Mouse (Mus musculus) CH12.LX (cell line): ENCODE measurements around the gene Zbtb9. TPM values are rescaled to one million over a fixed set of nuclear protein-coding genes. Genes with fewer than 3 reads are reported as not detected.

Experiments used
- DNase-seq: peaks from one replicate; pipeline ENCODE4 v3.0.0-alpha.2; 2013; ENCODE audit errors: extremely low read depth
- H3K27ac ChIP-seq: 2 replicates; pipeline ENCODE4 v1.5.1; 2012; ENCODE audit warnings: low read depth, mild to moderate bottlenecking, control low read depth, moderate library complexity; ENCODE audit not compliant: insufficient read depth
- H3K27me3 ChIP-seq: replicated peaks from 2 replicates; pipeline ENCODE3; 2012; ENCODE audit warnings: inconsistent platforms
- H3K36me3 ChIP-seq, 2 experiments: replicated peaks in 1 of 2; 2 replicates each; pipeline versions ENCODE3 to v1.6.1; 2012; ENCODE audit warnings: inconsistent platforms in 1 of 2, low read length in 1 of 2, mild to moderate bottlenecking in 1 of 2, mixed read lengths in 1 of 2, moderate library complexity in 1 of 2; ENCODE audit not compliant: control insufficient read depth in 1 of 2, insufficient read depth in 1 of 2
- H3K4me1 ChIP-seq, 2 experiments: 2 replicates each; pipeline ENCODE4 v1.6.1; 2012; ENCODE audit warnings: inconsistent platforms in 1 of 2, moderate library complexity in 1 of 2; ENCODE audit not compliant: insufficient read depth in 2 of 2, control insufficient read depth in 1 of 2
- H3K4me2 ChIP-seq: 2 replicates; pipeline ENCODE4 v1.6.1; 2012; ENCODE audit warnings: low read depth, mild to moderate bottlenecking, control low read depth; ENCODE audit not compliant: poor library complexity, insufficient read depth, severe bottlenecking
- H3K4me3 ChIP-seq, 3 experiments: fragments of 150-350 bp in 1 of 3; sonication (generic) in 1 of 3; replicated peaks in 1 of 3; 2 replicates each; pipeline versions ENCODE3 to v1.5.1; 2011 to 2012; ENCODE audit warnings: low read depth in 2 of 3, low read length in 2 of 3, mild to moderate bottlenecking in 2 of 3, moderate library complexity in 2 of 3, control low read depth in 1 of 3, improper control_type of control experiment in 1 of 3, inconsistent platforms in 1 of 3, mixed read lengths in 1 of 3; ENCODE audit not compliant: poor library complexity in 1 of 3
- H3K79me2 ChIP-seq: replicated peaks from 2 replicates; pipeline ENCODE4 v1.6.1; 2012; ENCODE audit warnings: mild to moderate bottlenecking, moderate library complexity; ENCODE audit not compliant: control insufficient read depth, poor library complexity, insufficient read depth, severe bottlenecking; ENCODE audit errors: extremely low read depth
- H3K9ac ChIP-seq: 2 replicates; pipeline ENCODE4 v1.6.1; 2012; ENCODE audit warnings: low read depth, mild to moderate bottlenecking, control low read depth, moderate library complexity; ENCODE audit not compliant: insufficient read depth
- H3K9me3 ChIP-seq: replicated peaks from 2 replicates; pipeline ENCODE3; 2012; ENCODE audit warnings: low read length, inconsistent platforms, mixed read lengths
- CTCF ChIP-seq, 2 experiments: IDR thresholded peaks in 1 of 2; conservative IDR thresholded peaks in 1 of 2; 2 replicates each; pipeline ENCODE4 v1.5.1; 2011 to 2012; ENCODE audit warnings: low read depth in 2 of 2, low read length in 2 of 2, improper control_type of control experiment in 1 of 2, inconsistent platforms in 1 of 2, mild to moderate bottlenecking in 1 of 2, moderate library complexity in 1 of 2
- ETS1 ChIP-seq: conservative IDR thresholded peaks from 2 replicates; pipeline ENCODE4 v1.6.1; 2012; ENCODE audit warnings: low read depth, mild to moderate bottlenecking, inconsistent platforms, low read length, improper control_type of control experiment, moderate library complexity
- GABPA ChIP-seq: IDR thresholded peaks from 2 replicates; pipeline ENCODE4 v1.6.1; 2012; ENCODE audit warnings: low read depth, low read length, improper control_type of control experiment, inconsistent platforms; ENCODE audit not compliant: insufficient replicate concordance
- HCFC1 ChIP-seq: IDR thresholded peaks from 2 replicates; pipeline ENCODE4 v1.6.1; 2012; ENCODE audit warnings: low read depth, mild to moderate bottlenecking, inconsistent platforms, low read length, improper control_type of control experiment
- MAZ ChIP-seq: IDR thresholded peaks from 2 replicates; pipeline ENCODE4 v1.6.1; 2012; ENCODE audit warnings: low read depth, mild to moderate bottlenecking, inconsistent platforms, low read length, improper control_type of control experiment, moderate library complexity
- MXI1 ChIP-seq: IDR thresholded peaks from 2 replicates; pipeline ENCODE4 v1.6.1; 2011; ENCODE audit warnings: mild to moderate bottlenecking, low read depth, low read length, improper control_type of control experiment
- MYC ChIP-seq: IDR thresholded peaks from 2 replicates; pipeline ENCODE4 v1.6.1; 2011; ENCODE audit warnings: low read depth, mild to moderate bottlenecking, improper control_type of control experiment, low read length
- TCF12 ChIP-seq: IDR thresholded peaks from 2 replicates; pipeline ENCODE4 v1.6.1; 2014; ENCODE audit warnings: low read depth, mild to moderate bottlenecking, inconsistent platforms, low read length, improper control_type of control experiment
- USF1 ChIP-seq: IDR thresholded peaks from 2 replicates; pipeline ENCODE4 v1.6.1; 2014; ENCODE audit warnings: low read depth, mild to moderate bottlenecking, inconsistent platforms, low read length, improper control_type of control experiment
- ZNF384 ChIP-seq: IDR thresholded peaks from 2 replicates; pipeline ENCODE4 v1.6.1; 2012; ENCODE audit warnings: low read depth, low read length, improper control_type of control experiment, inconsistent platforms
- dilution Hi-C: fragments of 300-500 bp; cut with MboI; formaldehyde crosslinking; loops from 2 replicates; pipeline ENCODE4 v1.14.3; 2020; ENCODE audit warnings: low sequenced_read_pairs; ENCODE audit not compliant: extremely low pct_unique_long_range_greater_than_20kb, extremely low pct_ligation_motif_present
- in situ Hi-C: fragments of 300-500 bp; cut with MboI; formaldehyde crosslinking; loops from 3 replicates; pipeline ENCODE4 v1.14.3; 2019; ENCODE audit warnings: low sequenced_read_pairs, low pct_ligation_motif_present, low pct_unique_long_range_greater_than_20kb, mixed read lengths
- polyA plus RNA-seq: library from polyadenylated mRNA; unstranded; fragments of >175 nt; gene quantifications from 2 replicates; pipeline ENCODE4 v1.2.1, GENCODE M21; 2012; ENCODE audit warnings: low read depth; ENCODE audit not compliant: insufficient read length
- total RNA-seq, 2 experiments: library from RNA; depleted of rRNA; stranded (reverse); fragments of 300-350 nt in 1 of 2; fragments of >200 nt in 1 of 2; gene quantifications; 2 replicates each; pipeline ENCODE4 v1.2.3; 2012 to 2014

Zbtb9 gene
- total and polyA plus RNA-seq, 3 experiments: 2.0 to 14.3 (median 8.1) TPM

- TF ChIP-seq MXI1 (no peak), CTCF (conservative IDR thresholded peaks at IDR 0.05 in 1 of 2, IDR thresholded peaks at IDR 0.05 in 1 of 2; ENCODE audit: low read depth in 2 of 2, low read length in 2 of 2) (no peak), MYC (no peak), MAZ (no peak), USF1 (no peak), TCF12 (no peak), ZNF384 (no peak), HCFC1 (no peak)
- Histone ChIP-seq H3K9me3 (peaks cover under 1% of the 10 kb centered on the region), H3K4me1 (peaks cover 19 to 46% of the 10 kb centered on the region in 2 experiments), H3K27me3 (no peaks in the 10 kb centered on the region), H3K9ac (no peak overlapping the region), H3K36me3 (peaks cover 0 to 48% of the 10 kb centered on the region in 2 experiments), H3K4me2 (no peak overlapping the region), H3K79me2 (no peaks in the 10 kb centered on the region), H3K27ac (no peak overlapping the region), H3K4me3 (no peak overlapping the region)
- in situ Hi-C loops (loop anchor here (10.0 to 25.0 kb wide), 2 partner anchors 48 to 476 kb away; partner anchors contain the start of gene Grm4), dilution Hi-C loops (no loop called here)
- no peak for DNase-seq
Observed at GRCm38 (mm10) chr17:27036465-27036864, 63.5 kb downstream of the Zbtb9 start.

DNA sequence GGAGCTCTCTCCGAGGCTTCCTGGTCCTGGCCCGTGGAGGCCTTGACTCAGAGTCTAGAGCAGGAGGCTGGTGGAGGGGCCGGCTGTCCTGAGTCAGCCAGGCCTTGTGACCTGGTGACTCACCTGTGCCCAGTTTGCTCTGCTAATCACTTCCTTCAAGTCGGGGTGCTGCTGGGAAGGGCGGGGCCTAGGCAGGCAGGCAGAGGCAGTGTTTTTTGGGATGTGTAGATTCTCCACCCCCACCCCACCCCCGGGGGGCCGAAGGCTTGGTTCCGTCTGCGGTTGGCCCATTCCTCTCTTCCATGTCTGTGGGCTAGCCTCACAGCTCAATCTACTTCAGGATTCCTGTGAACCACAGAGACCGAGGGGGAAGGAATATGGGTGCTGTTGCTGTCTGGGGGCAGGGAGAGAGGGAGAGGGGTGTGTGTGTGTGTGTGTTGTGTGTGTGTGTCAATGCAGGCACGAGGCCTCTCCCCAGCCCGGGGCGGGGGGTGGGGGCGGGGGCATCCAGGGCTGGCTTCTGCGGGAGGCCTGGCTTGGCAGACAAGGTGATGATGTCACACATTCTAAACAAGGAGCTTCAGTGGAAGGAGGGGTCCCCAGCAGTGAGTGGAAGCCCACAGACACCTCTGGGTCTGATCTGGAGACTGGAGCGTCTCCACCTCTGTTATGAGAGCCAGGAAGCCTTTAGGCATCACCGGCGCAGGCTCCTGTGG lies 65.5 kb downstream of the Zbtb9 start:
- Histone ChIP-seq H3K9ac (no peak overlapping the region), H3K4me3 (no peak overlapping the region), H3K27me3 (no peaks in the 10 kb centered on the region), H3K79me2 (no peaks in the 10 kb centered on the region), H3K4me1 (peaks cover 30 to 56% of the 10 kb centered on the region in 2 experiments), H3K36me3 (peaks cover 0 to 48% of the 10 kb centered on the region in 2 experiments), H3K27ac (no peak overlapping the region), H3K4me2 (no peak overlapping the region), H3K9me3 (no peaks in the 10 kb centered on the region)
- in situ Hi-C loops: loop anchor here (10.0 to 25.0 kb wide), 2 partner anchors 46 to 474 kb away; partner anchors contain the start of gene Grm4
- TF ChIP-seq GABPA (no peak), ETS1 (peak; percentile 19), USF1 (no peak)
- peak; percentile 34 for DNase-seq
- dilution Hi-C loops: no loop called here

- Histone ChIP-seq H3K4me3 (peak overlapping the region in 1 of 3 experiments; percentile 51), H3K9me3 (no peaks in the 10 kb centered on the region), H3K27ac (no peak overlapping the region), H3K36me3 (peaks cover 0 to 38% of the 10 kb centered on the region in 2 experiments), H3K4me1 (peaks cover 30 to 63% of the 10 kb centered on the region in 2 experiments), H3K9ac (no peak overlapping the region), H3K79me2 (no peaks in the 10 kb centered on the region), H3K4me2 (no peak overlapping the region)
- in situ Hi-C loops (loop anchor here (10.0 to 25.0 kb wide), 2 partner anchors 45 to 473 kb away; partner anchors contain the start of gene Grm4), dilution Hi-C loops (no loop called here)
- DNase-seq: no peak
- no peak for TF ChIP-seq ZNF384
- TF ChIP-seq, all 38 proteins: peak for 0
- H3K27me3 ChIP-seq: no peaks in the 10 kb centered on the region
Observed at GRCm38 (mm10) chr17:27039432-27040102, 66.6 kb downstream of the Zbtb9 start.
